Mouse (Mus musculus) megakaryocyte-erythroid progenitor cell, adult 5 weeks (primary cell): ENCODE results near the gene Fbxo48. TPM values are rescaled to one million over a fixed set of nuclear protein-coding genes. Genes with fewer than 3 reads are reported as not detected.

Source experiments
- polyA plus RNA-seq: library from polyadenylated mRNA; stranded (reverse); fragments of >175 nt; gene quantifications from 2 replicates; pipeline ENCODE4 v1.2.3, GENCODE M21; 2012

Fbxo48 gene
- 0.28 and 0.41 TPM in 2 replicates for polyA plus RNA-seq

DNA sequence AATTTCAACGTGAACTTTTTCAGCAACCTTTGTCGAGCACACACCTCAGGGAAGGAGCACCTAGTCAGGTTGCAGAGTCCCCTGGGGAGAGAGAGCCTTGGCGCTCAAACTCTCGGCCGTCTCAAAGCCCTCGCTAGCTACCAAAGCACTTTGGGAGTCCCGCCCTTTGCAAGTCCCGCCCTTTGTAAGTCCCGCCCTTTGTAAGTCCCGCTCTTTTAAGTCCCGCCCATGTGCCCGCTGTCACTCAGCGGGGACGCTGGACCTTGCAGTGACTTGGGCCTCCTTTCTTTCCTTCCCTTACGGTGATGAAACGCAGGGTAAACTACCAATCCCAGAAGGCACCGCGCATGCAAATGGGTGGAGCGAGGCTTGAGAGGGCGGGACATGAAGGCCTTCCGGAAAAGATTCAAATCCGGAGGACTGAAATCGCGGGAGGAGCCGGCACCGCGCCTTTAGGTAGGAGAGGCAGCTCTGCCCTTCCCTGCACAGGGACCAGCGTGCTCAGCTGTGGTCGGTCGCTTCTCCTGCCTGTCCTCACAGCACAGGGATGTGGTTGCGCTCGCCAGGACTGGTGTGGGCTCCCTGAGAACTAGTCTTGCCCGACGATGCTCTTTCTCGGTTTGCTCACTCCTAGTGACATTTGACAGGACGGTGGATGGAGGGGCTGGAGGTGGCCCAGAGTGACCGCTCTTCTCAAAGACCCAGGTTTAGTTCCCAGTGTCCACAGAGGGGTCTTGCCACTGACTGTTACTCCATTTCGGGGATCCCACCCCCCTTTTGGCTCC lies at the start of gene Fbxo48:
TSS of gene Fbxo48 (plus strand) at position 400 of the 785 bp plus-strand sequence.

Other genes with a start within 250 kb of the Fbxo48 start
- not detected in 2 replicates for gene Egfr, start 199.2 kb upstream of the Fbxo48 start, polyA plus RNA-seq
- gene Cnrip1, start 100.2 kb downstream of the Fbxo48 start, polyA plus RNA-seq = 0.87 and 0.90 TPM in 2 replicates
- 4.7 and 7.9 TPM in 2 replicates for gene Plek, start 101.0 kb downstream of the Fbxo48 start, polyA plus RNA-seq
- gene Ppp3r1, start 207.9 kb downstream of the Fbxo48 start, polyA plus RNA-seq = 24.3 and 28.4 TPM in 2 replicates
- 1.7 and 2.1 TPM in 2 replicates for gene Wdr92, start 230.7 kb downstream of the Fbxo48 start, polyA plus RNA-seq